8 mouse cellular contexts compared by ENCODE assay signal in genomic region chr6:54816388-54817065, GRCm38 (mm10). TPM values are rescaled to one million over a fixed set of nuclear protein-coding genes. Genes with fewer than 3 reads are reported as not detected.
DNase-seq lines count a peak whose midpoint lies in the region; ATAC-seq and TF ChIP-seq lines count a peak whose summit lies in the region.

Gene Znrf2, plus strand, starts transcription at chr6:54816916.

- peak; percentile 97 for DNase-seq in 3T3-L1 (ENCODE audit: low read depth, low spot score)
- DNase-seq in adrenal gland, postnatal 4 days (ENCODE audit: low spot score in 2 of 2) = peak; percentile 83 to 92
- DNase-seq in embryonic facial prominence, embryonic 14.5 days (ENCODE audit: low spot score) = peak; percentile 99
- peak; percentile 96 to 97 for DNase-seq in heart, adult 2 months
- DNase-seq in kidney, adult 8-10 months = peak; percentile 92 to 94
- peak; percentile 82 to 93 for DNase-seq in spleen, postnatal 10 days (ENCODE audit: low spot score in 2 of 2)

- peak; percentile 65 for TF ChIP-seq CTCF in heart, adult 2 months (IDR thresholded peaks at IDR 0.05)

- 0% methylated on average over 26 of the region's 88 CpGs for WGBS in embryonic facial prominence, embryonic 14.5 days
- WGBS in heart, adult 2 months = under 1% methylated on average over 88 of the region's 88 CpGs
- under 1% methylated on average over 67 of the region's 88 CpGs for WGBS in limb, embryonic 13.5 days
- under 1% methylated on average over 56 of the region's 88 CpGs for WGBS in midbrain, embryonic 16.5 days

- H3K9me3 ChIP-seq in embryonic facial prominence, embryonic 14.5 days (ENCODE audit: control insufficient read depth, low read length) = no peaks in the 10 kb centered on the region
- no peaks in the 10 kb centered on the region for H3K9me3 ChIP-seq in limb, embryonic 13.5 days
- H3K9me3 ChIP-seq in midbrain, embryonic 16.5 days (replicated peaks; ENCODE audit: control insufficient read depth, low read length, poor library complexity, severe bottlenecking) = no peaks in the 10 kb centered on the region

- peak within 1 kb of the TSS; percentile 96 for H3K27ac ChIP-seq in embryonic facial prominence, embryonic 14.5 days (replicated peaks; ENCODE audit: low read depth, low read length)
- peak within 1 kb of the TSS; percentile 91 for H3K27ac ChIP-seq in heart, adult 2 months
- peak within 1 kb of the TSS; percentile 95 for H3K27ac ChIP-seq in limb, embryonic 13.5 days
- peak within 1 kb of the TSS; percentile 96 for H3K27ac ChIP-seq in midbrain, embryonic 16.5 days (ENCODE audit: low read length)

- TF ChIP-seq EP300 in heart, adult 2 months (IDR thresholded peaks at IDR 0.05; ENCODE audit: insufficient read depth, low read depth, low read length) = peak; percentile 49; the same call in 1 of the 2 replicates

- H3K4me2 ChIP-seq in embryonic facial prominence, embryonic 14.5 days (ENCODE audit: low read depth, low read length) = peak within 1 kb of the TSS; percentile 61
- peak within 1 kb of the TSS; percentile 73 for H3K4me2 ChIP-seq in limb, embryonic 13.5 days (replicated peaks)
- peak within 1 kb of the TSS; percentile 71 for H3K4me2 ChIP-seq in midbrain, embryonic 16.5 days (ENCODE audit: low read length)

- H3K4me1 ChIP-seq in embryonic facial prominence, embryonic 14.5 days (ENCODE audit: control insufficient read depth, insufficient read depth, low read length) = peaks cover 19% of the 10 kb centered on the region
- peaks cover 15% of the 10 kb centered on the region for H3K4me1 ChIP-seq in heart, adult 2 months (ENCODE audit: control insufficient read depth, insufficient read depth, low read length)
- peaks cover 25% of the 10 kb centered on the region for H3K4me1 ChIP-seq in limb, embryonic 13.5 days
- H3K4me1 ChIP-seq in midbrain, embryonic 16.5 days (ENCODE audit: control insufficient read depth, insufficient read depth, low read length) = peaks cover 29% of the 10 kb centered on the region

- H3K4me3 ChIP-seq in embryonic facial prominence, embryonic 14.5 days (ENCODE audit: low read depth, low read length) = peak within 1 kb of the TSS; percentile 78
- peak within 1 kb of the TSS; percentile 71 for H3K4me3 ChIP-seq in heart, adult 2 months
- peak within 1 kb of the TSS; percentile 82 for H3K4me3 ChIP-seq in limb, embryonic 13.5 days
- H3K4me3 ChIP-seq in midbrain, embryonic 16.5 days (ENCODE audit: low read depth, low read length) = peak within 1 kb of the TSS; percentile 92

- H3K27me3 ChIP-seq in embryonic facial prominence, embryonic 14.5 days (replicated peaks; ENCODE audit: control insufficient read depth, insufficient read depth, low read length) = no peaks in the 10 kb centered on the region
- no peaks in the 10 kb centered on the region for H3K27me3 ChIP-seq in heart, adult 2 months (ENCODE audit: control insufficient read depth, insufficient read depth, low read length)
- no peaks in the 10 kb centered on the region for H3K27me3 ChIP-seq in limb, embryonic 13.5 days
- no peaks in the 10 kb centered on the region for H3K27me3 ChIP-seq in midbrain, embryonic 16.5 days (ENCODE audit: control insufficient read depth, insufficient read depth, low read depth, low read length)

- ATAC-seq in embryonic facial prominence, embryonic 14.5 days (ENCODE audit: low read depth) = peak; percentile 99
- peak; percentile 99 for ATAC-seq in limb, embryonic 13.5 days (ENCODE audit: low FRiP score, low read depth)
- ATAC-seq in midbrain, embryonic 16.5 days = peak; percentile 99

- H3K36me3 ChIP-seq in embryonic facial prominence, embryonic 14.5 days (ENCODE audit: control insufficient read depth, insufficient read depth, low read length) = no peaks in the 10 kb centered on the region
- H3K36me3 ChIP-seq in heart, adult 2 months (ENCODE audit: control insufficient read depth, insufficient read depth, low read length) = peaks cover 22% of the 10 kb centered on the region
- no peaks in the 10 kb centered on the region for H3K36me3 ChIP-seq in limb, embryonic 13.5 days
- no peaks in the 10 kb centered on the region for H3K36me3 ChIP-seq in midbrain, embryonic 16.5 days (ENCODE audit: control insufficient read depth, insufficient read depth, low read length)

- peaks cover 4% of the 10 kb centered on the region; the same call in 1 of the 2 replicates for H3K79me2 ChIP-seq in heart, adult 2 months (replicated peaks; ENCODE audit: control insufficient read depth, insufficient read depth, low read length)

- H3K9ac ChIP-seq in embryonic facial prominence, embryonic 14.5 days (ENCODE audit: low read depth, low read length) = peak within 1 kb of the TSS; percentile 87
- H3K9ac ChIP-seq in heart, adult 2 months (ENCODE audit: low read depth, low read length) = peak within 1 kb of the TSS; percentile 99
- H3K9ac ChIP-seq in limb, embryonic 13.5 days = peak within 1 kb of the TSS; percentile 91
- peak within 1 kb of the TSS; percentile 94 for H3K9ac ChIP-seq in midbrain, embryonic 16.5 days (ENCODE audit: low read depth, low read length)

- intact Hi-C loops in heart, adult 2 months (cut with DNase I) = loop anchor here (2.0 to 5.0 kb wide), 4 partner anchors 36 to 224 kb away; partner anchors contain the start of genes Ggct and Nod1

- peak; percentile 88 for TF ChIP-seq POLR2A in heart, adult 2 months (IDR thresholded peaks at IDR 0.05; ENCODE audit: insufficient read depth, low read depth, low read length)

RNA-seq across cellular contexts. Expression of gene Znrf2, which starts in this region (rescaled TPM):
- 10 to 100 TPM; 34.0 to 34.4 TPM for total RNA-seq in adrenal gland, postnatal 4 days (2021)
- 4.9 and 5.1 TPM in 2 replicates for polyA plus RNA-seq in embryonic facial prominence, embryonic 14.5 days (2014; fragmentation: Nextera tagmentation; extraction: Ambion mirVana)
- total RNA-seq in heart, adult 2 months (2021) = 10 to 100 TPM; 12.1 to 22.1 TPM
- polyA plus RNA-seq in heart, adult 2 months (2012; rRNA removed) = 5.4 and 9.8 TPM in 2 replicates
- 2.9 and 3.1 TPM in 2 replicates for polyA plus RNA-seq in limb, embryonic 13.5 days (2015; fragmentation: Nextera tagmentation; extraction: Ambion mirVana)
- polyA plus RNA-seq in midbrain, embryonic 16.5 days (2015; fragmentation: Nextera tagmentation; extraction: Ambion mirVana) = 6.2 and 6.4 TPM in 2 replicates

Comparison
In these comparisons a context has a peak if more than half of its experiments do, and no peak if none do; other contexts are left out.
1. Peak in every context shown above with its lines: DNase-seq, ATAC-seq, H3K4me3 ChIP-seq and H3K27ac ChIP-seq.